Mouse (Mus musculus) heart, postnatal 25 days (tissue): ENCODE data around the gene Asic2. TPM values are rescaled to one million over a fixed set of nuclear protein-coding genes. Genes with fewer than 3 reads are reported as not detected.

ENCODE experiments used
- DNase-seq: peaks from one replicate; pipeline ENCODE4 v3.0.0; 2022; ENCODE audit warnings: low spot score
- intact Hi-C: fragments of 180-260 bp; cut with DNase I; formaldehyde crosslinking; loops from one replicate; pipeline ENCODE4 v1.15.1; 2025
- total RNA-seq, 2 experiments: library from RNA; stranded (reverse); gene quantifications; 2 replicates each; pipeline ENCODE4 v1.2.3; 2021

Asic2 gene
- total RNA-seq, 2 experiments from 2014 or later: not detected

DNA sequence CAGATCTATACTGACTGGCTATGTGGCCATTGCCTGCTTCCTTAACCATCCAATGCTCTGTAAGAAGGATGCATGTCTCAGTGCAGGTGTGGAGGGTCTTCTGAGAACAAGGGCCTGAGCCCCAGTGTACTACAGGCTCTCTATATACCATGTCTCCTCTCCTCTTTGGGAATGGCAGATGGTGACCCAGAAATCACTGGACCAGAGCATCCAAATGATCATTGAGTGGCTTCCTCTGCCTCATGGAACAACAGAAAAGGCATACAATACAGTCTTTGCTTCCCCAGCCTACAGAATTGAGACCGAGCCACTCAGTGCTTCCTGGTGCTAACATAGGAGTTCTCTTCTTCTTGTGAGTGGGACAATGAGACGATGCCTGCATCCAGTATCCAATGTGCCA, 200.0 kb downstream of the Asic2 start:
- intact Hi-C loops: loop anchor here (10.0 kb wide), 1 partner anchor 134 kb away; no protein-coding TSS in a partner anchor
- no peak for DNase-seq

DNA sequence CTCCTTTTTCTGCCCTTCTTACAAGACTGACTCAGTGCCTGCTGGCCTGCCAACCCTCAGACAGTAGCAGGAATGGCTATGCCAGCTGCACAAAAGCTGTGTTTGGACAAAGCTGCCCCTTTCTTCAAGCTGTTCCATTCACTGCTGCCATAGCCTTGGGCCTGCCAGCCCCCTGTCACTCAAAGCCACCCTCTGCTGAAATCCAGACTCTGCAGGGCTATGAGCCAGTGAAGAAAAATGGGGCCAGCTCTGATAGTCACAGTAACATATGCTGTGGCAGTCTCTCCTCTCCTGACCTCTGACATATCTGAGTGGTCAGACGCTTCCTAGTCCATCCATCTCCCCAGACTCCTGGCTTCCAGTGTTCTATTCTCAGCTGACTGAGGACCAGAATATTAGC, 200.5 kb downstream of the Asic2 start:
- intact Hi-C loops: loop anchor here (10.0 kb wide), 1 partner anchor 133 kb away; no protein-coding TSS in a partner anchor
- DNase-seq: no peak

DNA sequence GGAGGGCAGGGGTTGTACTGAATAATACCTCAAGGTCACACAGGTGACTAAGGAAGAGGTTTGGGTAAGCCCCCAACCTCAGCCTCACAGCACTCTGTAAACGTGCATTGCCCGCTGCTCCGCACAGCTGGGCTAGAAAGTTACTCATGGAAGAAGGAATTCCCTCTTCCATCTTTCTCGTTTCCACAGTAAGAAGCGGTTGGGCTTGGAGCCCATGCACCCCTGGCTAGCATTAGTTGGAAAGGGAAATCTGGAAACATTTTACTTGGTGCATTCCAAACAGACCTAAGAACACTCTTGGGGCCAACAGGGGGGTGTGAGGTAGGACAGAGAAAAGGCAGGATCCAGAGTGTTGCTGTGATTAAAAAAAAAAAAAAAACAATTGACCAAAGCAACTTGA, 203.0 kb downstream of the Asic2 start:
- no peak for DNase-seq
- intact Hi-C loops: loop anchor here (10.0 kb wide), 1 partner anchor 130 kb away; no protein-coding TSS in a partner anchor

DNA sequence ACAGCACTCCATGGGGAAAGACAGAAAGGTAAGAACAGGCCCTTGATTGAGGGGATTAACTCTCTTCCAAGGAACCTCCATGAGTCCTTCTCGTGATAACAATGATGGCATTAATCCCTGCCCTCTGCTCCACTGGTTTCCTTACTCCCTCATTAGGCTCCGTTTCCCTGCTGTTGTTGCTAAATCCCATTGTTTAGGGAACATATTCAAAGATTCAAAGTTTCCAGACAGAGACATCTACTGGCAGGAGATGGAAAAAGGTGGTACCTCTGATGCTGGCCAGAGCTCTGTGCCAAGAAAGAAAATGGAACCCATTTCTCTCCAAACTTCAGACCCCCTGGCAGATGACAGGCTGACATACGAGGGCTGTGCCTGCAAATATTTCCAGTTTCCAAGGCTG, 203.5 kb downstream of the Asic2 start:
- intact Hi-C loops: loop anchor here (10.0 kb wide), 1 partner anchor 130 kb away; no protein-coding TSS in a partner anchor

DNA sequence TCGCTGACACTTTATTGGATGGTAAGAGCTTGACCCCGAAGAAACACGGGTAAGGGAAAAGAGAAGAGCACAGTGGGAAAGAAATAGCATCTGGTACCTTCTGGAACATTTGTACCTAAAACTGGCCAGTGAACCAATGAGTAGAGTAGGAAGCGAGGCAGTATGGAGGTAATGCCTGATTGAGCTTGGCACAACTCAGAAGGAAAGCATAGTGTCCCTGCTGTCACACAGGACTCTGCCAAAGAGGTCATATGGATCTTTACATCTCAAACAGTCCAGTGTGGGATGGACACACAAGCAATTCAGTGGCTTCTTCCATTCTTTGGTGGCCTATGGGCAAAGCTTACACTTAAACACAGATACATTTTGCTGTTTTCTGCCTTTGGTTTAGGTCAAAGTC, 211.0 kb downstream of the Asic2 start:
- intact Hi-C loops: no loop called here
- DNase-seq: no peak

More for the DNA sequence above, 203.5 kb downstream of the Asic2 start:
- no peak for DNase-seq

DNA sequence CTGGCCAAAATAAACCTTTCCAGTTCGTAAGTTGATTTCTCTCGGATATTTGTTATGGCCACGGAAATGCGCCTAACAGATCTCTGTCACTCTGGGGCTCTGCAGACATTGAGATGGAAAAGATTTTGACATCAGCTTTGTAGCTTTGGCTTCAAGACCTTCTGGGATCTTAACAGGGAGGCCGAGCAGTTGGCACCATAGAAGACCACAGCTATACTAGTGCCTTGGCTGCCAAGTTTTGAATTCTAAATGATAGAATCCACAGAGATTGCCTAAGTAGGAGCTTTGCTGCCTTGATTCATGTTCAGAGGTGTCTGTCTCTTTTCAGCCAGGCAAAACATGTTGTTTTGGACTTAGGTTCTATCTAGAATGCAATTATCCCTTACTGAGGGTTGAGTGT, 217.4 kb downstream of the Asic2 start:
- intact Hi-C loops: no loop called here
- DNase-seq: no peak

DNA sequence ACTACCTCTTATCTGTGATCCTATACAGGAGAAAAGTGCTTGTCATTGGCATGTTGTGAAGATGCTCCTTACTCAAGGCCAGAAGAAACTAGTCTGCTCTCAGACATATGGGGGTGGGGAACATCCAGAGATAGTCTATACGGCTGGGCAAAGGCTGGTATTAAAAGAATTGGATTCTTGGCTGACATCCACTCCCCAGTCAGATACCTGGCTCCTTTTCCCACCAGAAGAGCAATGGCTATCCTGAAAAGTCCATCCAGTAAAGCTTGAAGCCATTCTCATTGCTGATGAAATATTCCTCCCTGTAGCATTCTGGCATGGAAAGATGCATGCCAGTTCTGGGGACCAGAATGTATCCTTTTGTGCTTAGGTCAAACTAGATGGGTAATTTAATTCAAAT, 218.2 kb downstream of the Asic2 start:
- intact Hi-C loops: no loop called here
- no peak for DNase-seq

DNA sequence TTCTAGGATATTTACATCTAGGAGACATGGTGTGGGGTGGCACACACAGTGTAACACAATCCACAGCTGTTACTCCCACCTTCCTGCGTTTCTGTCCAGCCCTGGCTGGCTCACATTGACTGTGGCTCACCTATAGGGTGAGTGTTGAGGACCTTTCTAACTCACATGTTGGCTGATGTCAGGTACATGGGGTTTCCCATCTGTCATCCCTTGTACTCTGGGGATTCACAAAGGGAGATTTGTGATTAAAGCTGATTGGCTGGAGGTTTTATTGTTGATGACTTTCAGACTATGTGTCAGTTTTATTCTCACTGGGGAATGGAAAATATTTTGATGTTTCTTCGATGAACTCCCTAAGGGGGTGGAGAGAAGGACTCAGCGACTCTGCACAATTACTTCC, 229.3 kb downstream of the Asic2 start:
- DNase-seq: no peak
- intact Hi-C loops: no loop called here

DNA sequence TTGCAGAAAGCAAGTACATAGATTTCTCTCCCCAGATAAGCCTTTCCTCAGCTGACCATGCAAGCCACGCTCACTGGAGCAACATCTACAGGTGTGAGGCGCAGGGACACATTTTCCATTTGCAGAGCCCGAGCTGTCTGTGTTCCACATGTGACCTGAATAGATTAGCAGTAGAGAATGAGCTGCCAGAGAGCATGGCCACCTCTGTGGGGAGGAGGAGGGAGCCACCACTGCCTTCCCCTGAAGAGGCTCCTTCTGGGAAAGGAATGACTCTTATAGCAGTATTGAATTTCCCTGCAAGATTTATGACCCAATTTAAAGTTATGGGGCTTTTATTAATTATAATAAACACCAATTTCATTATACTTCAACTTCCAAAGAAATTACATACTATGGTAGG, 230.5 kb downstream of the Asic2 start:
- no peak for DNase-seq
- intact Hi-C loops: no loop called here

DNA sequence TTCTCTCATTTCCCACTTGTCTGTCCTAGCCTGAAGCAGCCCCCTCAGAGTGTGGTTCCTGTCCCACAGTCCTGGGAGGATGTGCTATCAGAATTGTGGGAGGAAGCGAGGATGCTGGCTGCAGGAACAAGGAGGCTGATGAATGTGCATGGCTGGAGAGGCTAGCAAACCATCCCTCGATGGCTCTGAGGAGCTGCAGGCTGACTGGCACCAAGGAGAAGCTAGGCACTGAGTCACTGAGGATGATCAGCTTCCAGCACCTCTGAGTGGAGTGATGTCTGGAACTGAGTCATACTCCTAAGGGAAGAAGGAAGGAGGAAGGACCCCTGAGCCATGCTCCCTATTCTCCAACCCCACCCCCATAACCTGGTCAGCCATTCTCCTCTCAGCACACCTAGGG, 246.2 kb downstream of the Asic2 start:
- intact Hi-C loops: no loop called here
- no peak for DNase-seq

DNA sequence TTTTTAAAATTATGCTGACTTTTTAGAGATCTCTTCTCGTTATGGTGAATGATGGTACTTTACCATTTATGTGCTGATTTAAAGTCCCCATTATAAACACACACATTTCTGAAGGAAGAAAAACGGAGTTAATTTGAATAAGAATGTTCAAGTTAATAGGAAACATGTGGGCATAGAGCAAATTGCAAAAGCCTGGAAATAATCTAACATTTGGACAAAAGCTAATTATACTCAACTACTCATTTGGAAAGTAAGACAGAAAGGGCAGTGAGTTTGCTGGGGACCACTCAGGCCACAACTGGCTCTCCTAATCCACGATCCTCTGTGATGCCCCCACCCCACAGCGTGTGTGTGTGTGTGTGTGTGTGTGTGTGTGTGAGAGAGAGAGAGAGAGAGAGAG, 253.5 kb downstream of the Asic2 start:
- no peak for DNase-seq
- intact Hi-C loops: no loop called here

DNA sequence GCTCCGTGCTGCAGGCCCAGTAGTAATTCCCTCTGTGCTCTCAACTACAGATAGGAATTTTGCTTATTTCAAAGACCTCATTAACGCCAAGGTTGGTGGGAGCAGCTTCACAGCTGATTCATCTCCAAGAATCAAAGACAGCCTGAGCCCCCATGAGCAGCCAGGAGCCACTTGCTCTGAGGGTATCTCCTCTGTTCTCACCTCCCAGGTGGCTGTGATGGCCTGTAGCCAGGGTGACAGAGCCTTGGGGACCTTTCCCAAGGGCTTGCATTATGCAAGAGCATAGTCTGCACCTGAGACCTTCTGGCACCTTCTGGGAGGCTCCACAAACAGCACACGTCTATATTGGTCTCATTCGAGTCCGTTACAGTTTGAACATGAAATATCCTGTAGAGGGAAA, 261.3 kb downstream of the Asic2 start:
- intact Hi-C loops: no loop called here
- no peak for DNase-seq

DNA sequence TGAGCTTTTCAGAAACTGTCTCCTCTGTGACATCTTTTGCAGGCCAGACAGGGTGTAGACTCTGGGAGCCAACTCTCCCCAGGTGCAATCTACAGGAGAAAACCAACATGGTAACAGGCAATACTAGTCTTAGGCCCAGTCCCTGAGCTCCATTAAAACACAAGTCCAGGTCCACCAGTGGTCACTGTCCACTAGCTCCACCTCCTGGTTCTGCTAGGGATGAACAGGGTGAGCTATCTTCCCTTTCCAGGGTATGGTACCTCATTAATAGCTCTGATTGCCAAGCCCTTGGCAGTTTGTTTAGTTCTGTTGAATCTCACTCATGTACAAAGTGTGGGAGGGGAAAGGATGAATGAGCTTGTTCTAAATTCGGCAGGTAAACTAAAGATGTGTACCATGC, 270.2 kb downstream of the Asic2 start:
- intact Hi-C loops: no loop called here
- no peak for DNase-seq

DNA sequence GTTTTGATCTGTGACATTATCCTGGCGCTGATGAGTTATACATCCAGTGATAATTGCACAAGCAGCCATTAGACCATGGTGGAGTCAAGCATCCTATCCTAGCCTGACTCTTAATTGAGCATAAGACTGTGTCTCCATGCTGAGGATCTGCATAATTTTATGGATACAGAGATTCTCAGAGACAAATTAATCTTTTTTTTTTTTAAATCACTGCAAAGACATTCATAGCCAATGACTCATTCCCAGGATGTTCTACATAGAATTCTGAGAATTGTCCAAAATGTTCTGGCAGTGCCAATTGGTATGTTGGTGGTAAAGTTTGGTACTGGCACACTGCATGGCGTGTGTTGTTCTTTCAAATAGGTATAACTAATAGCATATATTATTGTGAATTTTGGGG, 272.8 kb downstream of the Asic2 start:
- intact Hi-C loops: no loop called here
- DNase-seq: no peak

DNA sequence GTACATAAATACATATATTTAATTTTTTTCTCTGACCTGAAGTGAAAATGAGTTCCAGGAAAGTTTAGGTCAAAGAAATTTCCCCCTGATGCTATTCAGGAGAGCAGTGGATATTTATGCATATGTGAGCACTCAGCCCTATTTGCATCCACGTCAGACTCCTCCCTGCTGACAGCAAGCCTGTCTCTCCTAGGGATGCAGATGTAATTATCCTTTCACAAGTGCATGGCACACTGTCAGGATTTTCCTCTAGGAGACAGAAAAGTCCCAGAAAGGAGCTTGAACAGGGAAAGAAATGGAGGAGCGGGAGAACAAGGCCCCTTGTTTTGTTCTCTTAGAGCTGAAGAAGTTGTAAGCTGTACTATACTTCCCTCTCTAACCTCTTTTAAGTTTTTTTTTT, 287.7 kb downstream of the Asic2 start:
- intact Hi-C loops: no loop called here
- no peak for DNase-seq

DNA sequence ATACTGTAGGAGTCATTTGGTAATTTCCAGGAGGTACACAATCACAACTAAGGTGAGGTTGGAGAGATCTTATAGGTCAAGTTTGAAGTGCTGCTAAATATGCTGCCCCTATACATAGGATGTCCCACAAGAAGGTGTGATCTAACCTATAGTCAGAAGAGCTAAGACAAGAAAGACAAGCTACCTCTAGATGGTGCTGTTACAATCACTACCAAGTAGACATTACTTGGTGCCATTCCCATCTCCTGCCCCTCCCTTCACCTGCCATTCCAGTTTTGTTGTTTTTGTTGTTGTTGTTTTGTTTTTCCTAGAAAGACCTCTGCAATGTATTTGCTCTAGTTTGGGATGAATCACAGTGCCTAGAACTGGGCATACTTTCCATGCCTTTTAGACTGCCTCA, 296.5 kb downstream of the Asic2 start:
- DNase-seq: no peak
- intact Hi-C loops: no loop called here

DNA sequence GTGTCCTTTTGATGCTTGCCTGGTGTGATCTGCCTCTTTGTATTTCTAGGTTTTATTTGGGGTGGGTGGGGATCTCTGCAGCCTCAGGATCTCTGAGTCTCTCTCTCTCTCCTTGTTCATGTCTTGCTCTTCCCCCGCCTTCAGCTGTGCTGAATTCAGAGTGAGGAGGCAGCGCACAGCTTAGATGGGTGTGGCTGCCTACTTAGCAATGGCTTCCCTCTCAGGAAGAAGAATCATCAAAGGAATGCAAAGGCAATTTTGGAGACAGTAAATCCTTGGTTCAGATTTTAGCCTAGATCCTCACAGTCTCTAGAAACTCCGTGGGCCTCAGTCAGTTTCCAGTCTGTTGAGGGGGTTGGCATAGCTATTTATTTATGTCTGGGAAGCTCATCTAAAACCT, 297.8 kb downstream of the Asic2 start:
- intact Hi-C loops: no loop called here
- DNase-seq: no peak

DNA sequence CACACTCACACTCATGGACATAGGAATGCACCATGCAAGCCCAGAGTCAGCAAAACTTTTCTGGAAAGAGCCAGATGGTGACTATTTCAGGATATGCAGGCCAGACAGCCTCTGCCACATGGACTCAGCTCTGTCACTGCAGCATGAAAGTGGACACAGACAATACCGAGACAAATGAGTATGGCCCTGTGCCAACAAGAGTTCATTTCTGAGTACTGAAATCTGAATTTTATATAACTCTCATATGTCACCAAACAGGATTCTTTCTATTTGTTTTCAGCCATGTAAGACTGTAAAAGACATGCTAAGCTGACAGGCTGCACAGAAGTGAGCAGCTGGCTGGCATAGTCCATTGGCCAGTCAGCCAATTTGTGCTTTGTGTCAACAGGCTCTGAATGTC, 309.4 kb downstream of the Asic2 start:
- intact Hi-C loops: no loop called here
- no peak for DNase-seq

DNA sequence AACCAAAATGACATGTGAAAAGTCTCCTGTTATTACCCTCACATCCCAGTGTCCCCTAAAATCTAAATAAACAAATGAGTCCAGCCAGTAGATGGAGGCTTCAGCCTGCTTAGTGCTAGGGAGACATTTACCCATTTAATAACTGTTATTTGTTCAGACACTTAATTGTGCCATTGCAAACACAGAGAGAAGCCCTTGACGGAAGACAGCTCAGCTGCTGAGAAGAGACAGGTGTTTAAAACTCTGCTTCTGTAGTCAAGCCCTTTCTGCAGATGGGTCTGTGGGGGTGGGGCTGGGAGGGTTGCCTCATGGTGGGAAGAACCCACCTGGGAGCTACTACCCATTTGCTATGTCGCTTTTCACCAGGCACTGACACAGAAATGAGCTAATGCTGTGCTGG, 311.1 kb downstream of the Asic2 start:
- DNase-seq: no peak
- intact Hi-C loops: no loop called here

DNA sequence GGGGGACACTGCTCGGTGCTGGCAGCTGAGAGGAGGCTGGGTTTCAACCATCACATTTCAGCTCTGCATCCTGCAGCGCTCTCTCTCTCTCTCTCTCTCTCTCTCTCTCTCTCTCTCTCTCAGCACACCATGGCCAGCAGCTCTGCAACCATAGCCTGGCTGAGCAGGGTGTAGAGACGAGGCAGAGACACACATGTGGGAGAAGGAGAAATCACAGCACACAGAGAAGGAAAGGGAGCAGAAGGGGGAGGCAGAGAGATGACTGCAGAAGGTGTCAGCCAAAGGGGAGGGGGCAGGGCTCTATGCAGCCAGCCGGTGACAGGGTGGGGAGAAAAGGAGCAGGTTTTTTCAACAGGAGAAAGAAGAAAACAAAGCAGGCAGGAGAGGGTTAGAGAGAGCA, 320.4 kb downstream of the Asic2 start:
- no peak for DNase-seq
- intact Hi-C loops: no loop called here

DNA sequence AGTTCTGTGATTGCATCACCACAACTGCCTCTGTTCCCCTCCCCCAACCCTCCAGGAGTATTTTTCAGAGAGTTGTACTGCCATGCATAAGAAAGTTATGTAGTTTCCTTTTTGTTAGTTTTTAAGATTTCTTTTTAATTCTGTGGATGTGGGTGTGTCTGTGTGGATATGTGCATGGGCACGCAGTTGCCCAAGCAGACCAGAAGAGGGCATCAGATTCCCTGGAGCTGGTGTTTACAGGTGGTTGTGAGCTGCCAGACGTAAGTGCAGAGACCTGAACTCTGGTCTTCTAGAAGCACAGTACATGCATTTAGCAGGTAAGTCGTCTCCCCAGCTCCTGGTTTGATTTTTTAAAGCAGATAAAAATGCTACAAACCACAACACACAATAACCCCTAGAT, 322.7 kb downstream of the Asic2 start:
- no peak for DNase-seq
- intact Hi-C loops: no loop called here

DNA sequence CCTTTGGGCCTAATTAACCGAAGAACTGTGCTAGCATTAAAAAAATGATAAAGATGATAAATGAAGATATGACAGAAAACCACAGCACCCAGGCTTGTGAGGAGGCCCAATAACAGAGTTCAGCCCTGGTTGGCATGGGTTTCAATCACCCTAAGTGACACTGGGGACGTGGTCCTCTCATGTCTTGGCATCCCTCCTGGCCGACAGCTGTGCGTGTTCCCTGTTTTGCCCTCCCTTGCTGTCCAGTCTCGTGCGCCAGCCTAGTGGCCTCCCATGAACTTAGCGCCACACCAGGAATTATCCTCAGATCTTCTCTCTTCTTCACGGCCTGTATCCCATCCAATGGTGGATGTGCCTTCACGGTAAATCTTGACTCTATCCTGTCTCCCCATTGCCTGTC, 331.9 kb downstream of the Asic2 start:
- no peak for DNase-seq
- intact Hi-C loops: loop anchor here (10.0 kb wide), 2 partner anchors 128 to 338 kb away; no protein-coding TSS in a partner anchor
